Mouse (Mus musculus) adrenal gland (tissue): ENCODE results near the gene Faap100.
"Not testable (repeated sequence)": the region's sequence is repeated elsewhere in the genome, so short reads cannot be mapped to it uniquely, and the experiment has no call there.

ENCODE experiments used
- intact Hi-C: fragments of 180-260 bp; cut with DNase I; formaldehyde crosslinking; loops from one replicate; pipeline ENCODE4 v1.15.1; 2025

The Faap100 gene

GRCm38 (mm10) chr11:120352571-120353290, 25.8 kb downstream of the Faap100 start:
- intact Hi-C loops = no loop called here

GRCm38 (mm10) chr11:120352093-120352350, 26.5 kb downstream of the Faap100 start:
- intact Hi-C loops = not testable (repeated sequence)

- intact Hi-C loops = no loop called here
These were observed 27.1 kb downstream of the Faap100 start for GRCm38 (mm10) chr11:120351250-120352092.

GRCm38 (mm10) chr11:120350711-120351110, 27.9 kb downstream of the Faap100 start:
- intact Hi-C loops = no loop called here

- intact Hi-C loops = no loop called here
These were observed 28.4 kb downstream of the Faap100 start for GRCm38 (mm10) chr11:120349986-120350702.

- intact Hi-C loops = no loop called here
These were observed 29.1 kb downstream of the Faap100 start for GRCm38 (mm10) chr11:120349371-120349985.

GRCm38 (mm10) chr11:120348684-120349370, 29.7 kb downstream of the Faap100 start:
- intact Hi-C loops = no loop called here

GRCm38 (mm10) chr11:120347791-120348683, 30.5 kb downstream of the Faap100 start, which contains the start of gene Actg1:
Actg1 (minus strand) TSS chr11:120348542.
- intact Hi-C loops = no loop called here

- intact Hi-C loops = no loop called here
These were observed 31.3 kb downstream of the Faap100 start for GRCm38 (mm10) chr11:120347301-120347700.

GRCm38 (mm10) chr11:120346383-120347034, 32.1 kb downstream of the Faap100 start:
- intact Hi-C loops = not testable (repeated sequence)

- intact Hi-C loops = no loop called here
These were observed 33.4 kb downstream of the Faap100 start for GRCm38 (mm10) chr11:120345067-120345681.

- intact Hi-C loops = no loop called here
These were observed 34.1 kb downstream of the Faap100 start for GRCm38 (mm10) chr11:120344310-120344920.

GRCm38 (mm10) chr11:120343519-120344309, 34.9 kb downstream of the Faap100 start:
- intact Hi-C loops = no loop called here

GRCm38 (mm10) chr11:120342656-120343160, 35.9 kb downstream of the Faap100 start:
- intact Hi-C loops = no loop called here

GRCm38 (mm10) chr11:120341661-120342060, 36.9 kb downstream of the Faap100 start:
- intact Hi-C loops = loop anchor here (2.0 kb wide), 1 partner anchor 31 kb away; no protein-coding TSS in a partner anchor

GRCm38 (mm10) chr11:120339978-120340513, 38.5 kb downstream of the Faap100 start:
- intact Hi-C loops = loop anchor here (2.0 kb wide), 1 partner anchor 29 kb away; no protein-coding TSS in a partner anchor

GRCm38 (mm10) chr11:120338786-120339185, 39.8 kb downstream of the Faap100 start:
- intact Hi-C loops = no loop called here
